Mouse (Mus musculus) hindbrain, embryonic 16.5 days (tissue): ENCODE data around the gene Rflna. TPM values are rescaled to one million over a fixed set of nuclear protein-coding genes. Genes with fewer than 3 reads are reported as not detected.

Experiments
- ATAC-seq: fragments of 200-750 bp; cut with Nextera tagmentation; 2 replicates; pipeline ENCODE4 v1.8.0; 2017; ENCODE audit warnings: moderate TSS enrichment, moderate library complexity
- H3K27ac ChIP-seq: fragments of 300-500 bp; sonication (generic); 2 replicates; pipeline ENCODE4 v1.5.1; 2014; ENCODE audit warnings: low read depth, mild to moderate bottlenecking, control low read depth, low read length, moderate library complexity
- H3K27me3 ChIP-seq: fragments of 300-500 bp; sonication (generic); replicated peaks from 2 replicates; pipeline ENCODE4 v1.6.1; 2014; ENCODE audit warnings: low read length; ENCODE audit not compliant: control insufficient read depth, insufficient read depth
- H3K36me3 ChIP-seq: fragments of 300-500 bp; sonication (generic); 2 replicates; pipeline ENCODE4 v1.6.1; 2014; ENCODE audit warnings: mild to moderate bottlenecking, low read length, moderate library complexity, mixed read lengths; ENCODE audit not compliant: control insufficient read depth, insufficient read depth
- H3K4me1 ChIP-seq: fragments of 300-500 bp; sonication (generic); 2 replicates; pipeline ENCODE4 v1.6.1; 2014; ENCODE audit warnings: low read depth, low read length; ENCODE audit not compliant: control insufficient read depth, insufficient read depth
- H3K4me2 ChIP-seq: fragments of 300-500 bp; sonication (generic); 2 replicates; pipeline ENCODE4 v1.6.1; 2014; ENCODE audit warnings: mild to moderate bottlenecking, low read length, control low read depth, moderate library complexity
- H3K4me3 ChIP-seq: fragments of 300-500 bp; sonication (generic); 2 replicates; pipeline ENCODE4 v1.5.1; 2014; ENCODE audit warnings: mild to moderate bottlenecking, low read length, control low read depth, moderate library complexity
- H3K9ac ChIP-seq: fragments of 300-500 bp; sonication (generic); 2 replicates; pipeline ENCODE4 v1.6.1; 2014; ENCODE audit warnings: low read depth, mild to moderate bottlenecking, control low read depth, low read length, moderate library complexity
- H3K9me3 ChIP-seq: fragments of 300-500 bp; sonication (generic); 2 replicates; pipeline ENCODE4 v1.6.1; 2014; ENCODE audit warnings: mild to moderate bottlenecking, low read length, moderate library complexity; ENCODE audit not compliant: control insufficient read depth
- whole genome bisulfite sequencing: fragments of 180-500 bp; shearing (Covaris S2); extraction: QIAGEN DNeasy Blood & Tissue Kit; methylation state at CpG from one replicate; pipeline ENCODE4 v1.1.7; 2014; 5-methylcytosine and 5-hydroxymethylcytosine counted together
- polyA plus RNA-seq: library from polyadenylated mRNA; unstranded; fragments of >200 nt; fragmentation: Nextera tagmentation; extraction: Ambion mirVana; gene quantifications from 2 replicates; pipeline ENCODE4 v1.2.1, GENCODE M21; 2015

The Rflna gene
- polyA plus RNA-seq, 1 experiment from 2014 or later: 6.9 TPM

DNA sequence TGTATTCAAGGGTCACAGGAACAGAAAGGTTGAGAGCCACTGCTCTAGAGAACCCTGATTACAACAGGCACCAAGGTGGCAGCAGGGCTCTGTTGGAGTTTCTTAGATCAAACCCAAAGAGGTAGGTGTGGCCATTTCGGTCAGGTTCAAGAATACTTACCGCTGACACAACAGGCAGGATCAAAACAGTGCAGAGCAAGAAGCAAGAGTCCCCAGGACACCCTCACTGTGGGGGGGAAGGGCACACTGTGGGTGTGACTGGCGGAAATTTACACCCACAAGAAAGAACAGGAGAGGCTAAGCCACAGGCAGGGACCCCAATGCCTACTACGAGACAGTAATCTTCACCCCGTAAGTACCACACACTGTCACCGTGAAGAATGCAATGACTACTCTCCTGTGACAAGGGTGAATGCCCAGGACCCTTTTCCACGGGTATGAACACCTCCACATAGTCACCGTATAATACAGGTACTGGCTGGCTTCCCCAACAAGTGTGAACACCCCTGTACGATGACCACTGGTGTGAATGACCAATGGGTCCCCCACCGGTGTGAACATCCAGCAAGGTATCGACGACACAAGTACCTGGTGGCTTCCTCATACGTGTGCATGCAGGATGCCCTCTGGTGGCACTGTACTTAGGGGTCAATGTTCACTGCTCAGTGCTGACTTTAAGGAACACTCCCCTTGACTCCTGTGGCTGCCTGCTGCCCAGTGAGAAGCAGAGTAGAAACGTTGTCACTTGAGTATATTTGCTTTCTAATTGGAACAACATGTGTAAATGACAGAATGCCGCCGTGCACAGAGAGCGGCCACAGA, 13.6 kb downstream of the Rflna start:
- Histone ChIP-seq H3K4me2 (no peak overlapping the region), H3K9me3 (no peaks in the 10 kb centered on the region), H3K9ac (no peak overlapping the region), H3K4me3 (no peak overlapping the region), H3K4me1 (peaks cover 4% of the 10 kb centered on the region; the same call in 1 of the 2 replicates), H3K27ac (no peak overlapping the region), H3K27me3 (no peaks in the 10 kb centered on the region), H3K36me3 (peaks cover 31% of the 10 kb centered on the region)
- ATAC-seq: no peak
- WGBS: 89% methylated on average over 17 of the region's 17 CpGs

- WGBS: 53% methylated on average over 15 of the region's 15 CpGs
- H3K4me3 ChIP-seq: no peak overlapping the region
- H3K4me2 ChIP-seq: no peak overlapping the region
- H3K4me1 ChIP-seq: peaks cover 4% of the 10 kb centered on the region; the same call in 1 of the 2 replicates
- H3K27ac ChIP-seq: no peak overlapping the region
- H3K27me3 ChIP-seq: no peaks in the 10 kb centered on the region
- no peak; the same call in 1 of the 2 replicates for ATAC-seq
- peaks cover 31% of the 10 kb centered on the region for H3K36me3 ChIP-seq
- no peaks in the 10 kb centered on the region for H3K9me3 ChIP-seq
- no peak overlapping the region for H3K9ac ChIP-seq
These were observed 14.3 kb downstream of the Rflna start for GRCm38 (mm10) chr5:125017332-125017731.

DNA sequence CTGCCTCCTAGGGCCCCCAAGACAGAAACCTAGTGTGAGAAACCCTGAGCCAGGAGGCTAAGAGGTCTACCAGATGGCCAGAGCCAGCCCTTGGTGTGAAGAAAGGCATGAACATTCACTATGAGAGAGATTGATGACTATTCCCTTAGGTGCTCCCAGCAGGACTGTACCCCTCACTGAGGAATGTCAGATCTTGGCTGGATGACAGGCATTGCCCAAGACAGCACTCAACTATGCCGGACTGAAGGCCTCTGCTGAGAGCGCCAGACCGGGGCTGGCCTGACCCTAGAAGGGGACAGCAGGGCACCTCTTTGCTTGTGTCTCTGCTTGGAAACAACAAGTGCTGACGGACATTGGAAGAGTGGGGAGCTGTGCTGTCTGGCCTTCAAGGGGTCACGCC, 16.1 kb downstream of the Rflna start:
- Histone ChIP-seq H3K4me2 (no peak overlapping the region), H3K4me3 (no peak overlapping the region), H3K4me1 (peaks cover 4% of the 10 kb centered on the region; the same call in 1 of the 2 replicates), H3K27me3 (no peaks in the 10 kb centered on the region), H3K9me3 (no peaks in the 10 kb centered on the region), H3K9ac (no peak overlapping the region), H3K36me3 (peaks cover 41% of the 10 kb centered on the region), H3K27ac (no peak overlapping the region)
- ATAC-seq: no peak
- 72% methylated on average over 5 of the region's 5 CpGs for WGBS

DNA sequence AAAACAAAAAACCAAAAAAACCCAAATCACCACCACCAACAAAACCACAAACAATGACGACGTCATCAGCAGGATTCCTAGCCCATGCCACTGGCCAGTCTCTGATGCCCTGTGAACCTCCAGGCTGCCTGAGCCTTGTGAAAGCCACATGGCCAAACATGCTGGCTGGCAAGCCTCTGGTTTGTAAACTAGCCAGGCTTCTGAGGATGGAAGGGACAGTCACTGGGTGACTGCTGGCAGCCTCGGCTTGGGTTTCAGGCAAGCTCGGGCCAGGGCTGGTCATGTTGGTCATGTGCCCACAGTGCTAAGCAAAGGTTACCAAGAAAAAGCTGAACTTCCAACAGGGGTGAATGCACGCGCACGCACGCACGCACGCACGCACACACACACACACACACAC, 18.3 kb downstream of the Rflna start:
- peaks cover 4% of the 10 kb centered on the region; the same call in 1 of the 2 replicates for H3K4me1 ChIP-seq
- H3K4me2 ChIP-seq: no peak overlapping the region
- H3K27ac ChIP-seq: no peak overlapping the region
- H3K9me3 ChIP-seq: no peaks in the 10 kb centered on the region
- peaks cover 51% of the 10 kb centered on the region for H3K36me3 ChIP-seq
- no peaks in the 10 kb centered on the region for H3K27me3 ChIP-seq
- WGBS: 76% methylated on average over 11 of the region's 11 CpGs
- H3K9ac ChIP-seq: no peak overlapping the region
- no peak for ATAC-seq
- no peak overlapping the region for H3K4me3 ChIP-seq

GRCm38 (mm10) chr5:125024002-125024401, 21.0 kb downstream of the Rflna start:
- no peak for ATAC-seq
- WGBS: 79% methylated on average over 14 of the region's 14 CpGs
- no peaks in the 10 kb centered on the region for H3K9me3 ChIP-seq

DNA sequence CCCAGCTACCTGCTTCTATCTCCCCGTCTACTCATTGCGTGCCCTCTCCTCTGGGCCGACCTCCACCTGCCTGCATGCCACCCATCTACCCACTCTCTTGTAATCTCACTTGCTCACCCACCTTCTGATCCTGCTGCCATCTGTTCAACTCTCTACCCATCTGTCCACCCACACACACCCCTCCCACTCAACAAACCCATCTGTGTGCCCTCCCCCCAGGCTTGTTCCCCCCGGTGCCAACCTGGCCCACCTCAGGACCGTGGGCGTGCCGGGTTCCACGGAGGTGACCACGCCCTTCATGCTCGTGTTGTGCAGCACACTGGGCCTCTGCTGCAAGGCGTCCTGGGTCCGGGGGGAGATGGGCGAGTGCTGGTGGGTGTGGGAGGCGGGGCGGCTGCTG, 25.4 kb downstream of the Rflna start:
- H3K27me3 ChIP-seq: no peaks in the 10 kb centered on the region
- H3K4me1 ChIP-seq: no peaks in the 10 kb centered on the region
- no peak overlapping the region for H3K4me2 ChIP-seq
- 93% methylated on average over 15 of the region's 15 CpGs for WGBS
- no peak overlapping the region for H3K4me3 ChIP-seq
- H3K9me3 ChIP-seq: no peaks in the 10 kb centered on the region
- no peak for ATAC-seq
- H3K9ac ChIP-seq: no peak overlapping the region
- H3K27ac ChIP-seq: no peak overlapping the region
- peaks cover 66% of the 10 kb centered on the region for H3K36me3 ChIP-seq

More at GRCm38 (mm10) chr5:125024002-125024401, 21.0 kb downstream of the Rflna start:
- no peak overlapping the region for H3K9ac ChIP-seq
- no peak overlapping the region for H3K4me2 ChIP-seq
- H3K27ac ChIP-seq: no peak overlapping the region
- no peaks in the 10 kb centered on the region; the same call in 1 of the 2 replicates for H3K4me1 ChIP-seq
- H3K27me3 ChIP-seq: no peaks in the 10 kb centered on the region
- H3K36me3 ChIP-seq: peaks cover 43% of the 10 kb centered on the region
- no peak overlapping the region for H3K4me3 ChIP-seq

DNA sequence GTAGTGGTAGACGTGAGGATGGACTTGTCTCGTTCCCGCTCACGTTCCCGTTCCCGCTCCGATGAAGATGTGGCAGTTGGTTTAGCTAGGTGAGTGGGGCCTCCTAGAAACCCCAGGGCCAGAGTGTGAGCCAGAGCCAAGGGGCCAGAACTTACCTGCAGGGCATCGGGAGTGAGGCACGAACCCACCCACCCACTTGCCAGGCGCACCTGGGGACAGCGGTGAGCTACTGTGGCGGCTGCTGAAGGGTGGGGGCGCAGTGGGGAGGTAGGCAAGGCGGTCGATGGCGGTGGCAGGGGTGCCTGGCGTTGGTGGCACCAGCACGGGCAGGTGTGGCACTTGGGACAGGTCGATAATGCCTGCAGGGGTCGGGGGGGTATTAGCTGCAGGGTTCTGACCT, 25.9 kb downstream of the Rflna start:
- Histone ChIP-seq H3K4me1 (no peaks in the 10 kb centered on the region), H3K9me3 (no peaks in the 10 kb centered on the region), H3K27ac (no peak overlapping the region), H3K36me3 (peaks cover 70% of the 10 kb centered on the region), H3K4me2 (no peak overlapping the region), H3K4me3 (no peak overlapping the region), H3K9ac (no peak overlapping the region), H3K27me3 (no peaks in the 10 kb centered on the region)
- ATAC-seq: no peak
- WGBS: 96% methylated on average over 20 of the region's 20 CpGs

DNA sequence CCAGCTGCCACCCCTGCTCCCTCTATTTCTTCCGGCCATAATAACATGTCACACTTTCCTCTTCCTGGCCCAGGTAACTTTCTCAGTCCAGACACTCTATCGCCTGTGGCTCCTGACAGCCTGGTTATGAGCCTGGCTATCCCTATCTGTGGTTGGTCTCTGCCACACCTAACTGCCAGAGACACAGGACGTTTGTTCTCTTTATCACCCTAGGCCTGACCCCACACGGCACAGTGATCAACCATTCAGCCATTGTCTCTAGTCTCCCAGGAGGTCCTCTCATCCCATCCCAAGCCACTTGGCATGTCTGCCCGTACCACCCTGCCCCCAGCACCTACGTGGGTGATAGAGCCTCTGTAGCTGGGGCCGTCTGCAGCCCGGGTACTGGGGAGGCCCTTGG, 33.5 kb downstream of the Rflna start:
- H3K36me3 ChIP-seq: peaks cover 52% of the 10 kb centered on the region

DNA sequence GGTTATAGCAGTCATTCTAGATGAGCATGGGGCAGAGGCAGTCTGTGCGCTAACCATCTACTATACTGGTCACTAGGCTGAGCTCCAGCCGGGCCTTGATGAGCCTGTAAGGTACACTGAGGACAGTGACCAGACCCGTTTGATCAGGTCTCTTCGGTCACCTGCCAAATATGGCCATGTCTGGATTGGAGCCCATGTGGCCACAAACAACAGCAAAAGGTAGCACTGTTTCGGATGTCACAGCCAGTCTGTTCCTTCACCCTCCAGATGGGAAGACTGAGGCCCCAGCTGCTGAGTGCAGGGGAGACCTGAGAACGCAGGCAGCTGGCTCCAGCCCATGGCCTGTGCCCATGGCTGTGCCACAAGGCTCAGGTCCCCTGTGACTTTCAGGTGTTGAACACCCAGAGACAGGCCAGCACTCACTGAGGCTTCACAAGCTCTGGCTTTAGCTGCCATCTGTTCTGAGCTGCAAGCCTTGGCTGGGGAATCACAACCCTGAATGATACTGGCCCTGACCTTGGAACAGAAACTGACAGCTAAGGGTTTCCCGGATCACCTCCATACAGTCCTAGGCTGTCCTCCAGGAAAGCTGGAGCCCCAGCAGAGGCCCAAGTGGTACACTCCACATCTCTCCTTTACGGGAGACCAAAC, 36.5 kb downstream of the Rflna start:
- Histone ChIP-seq H3K27ac (no peak overlapping the region), H3K9ac (no peak overlapping the region), H3K27me3 (no peaks in the 10 kb centered on the region), H3K4me1 (peaks cover 11% of the 10 kb centered on the region; the same call in 1 of the 2 replicates), H3K4me3 (no peak overlapping the region), H3K36me3 (peaks cover 30% of the 10 kb centered on the region), H3K9me3 (no peaks in the 10 kb centered on the region), H3K4me2 (no peak overlapping the region)
- 82% methylated on average over 8 of the region's 8 CpGs for WGBS
- no peak for ATAC-seq

More for the DNA sequence above, 33.5 kb downstream of the Rflna start:
- H3K4me2 ChIP-seq: no peak overlapping the region
- no peak overlapping the region for H3K27ac ChIP-seq
- H3K4me1 ChIP-seq: peaks cover 9% of the 10 kb centered on the region; the same call in 1 of the 2 replicates
- no peak overlapping the region for H3K9ac ChIP-seq
- H3K27me3 ChIP-seq: no peaks in the 10 kb centered on the region
- 88% methylated on average over 8 of the region's 8 CpGs for WGBS
- ATAC-seq: no peak
- H3K9me3 ChIP-seq: no peaks in the 10 kb centered on the region
- no peak overlapping the region for H3K4me3 ChIP-seq
